Mouse (Mus musculus) T-helper 2 cell (primary cell): ENCODE results near the gene Brd3.

Source experiments
- in situ Hi-C: fragments of 300-600 bp; cut with MboI, MseI; formaldehyde crosslinking; loops from one replicate; pipeline ENCODE4 v1.15.1; 2025; ENCODE audit warnings: high pct_unique_total_duplicates

Gene Brd3

DNA sequence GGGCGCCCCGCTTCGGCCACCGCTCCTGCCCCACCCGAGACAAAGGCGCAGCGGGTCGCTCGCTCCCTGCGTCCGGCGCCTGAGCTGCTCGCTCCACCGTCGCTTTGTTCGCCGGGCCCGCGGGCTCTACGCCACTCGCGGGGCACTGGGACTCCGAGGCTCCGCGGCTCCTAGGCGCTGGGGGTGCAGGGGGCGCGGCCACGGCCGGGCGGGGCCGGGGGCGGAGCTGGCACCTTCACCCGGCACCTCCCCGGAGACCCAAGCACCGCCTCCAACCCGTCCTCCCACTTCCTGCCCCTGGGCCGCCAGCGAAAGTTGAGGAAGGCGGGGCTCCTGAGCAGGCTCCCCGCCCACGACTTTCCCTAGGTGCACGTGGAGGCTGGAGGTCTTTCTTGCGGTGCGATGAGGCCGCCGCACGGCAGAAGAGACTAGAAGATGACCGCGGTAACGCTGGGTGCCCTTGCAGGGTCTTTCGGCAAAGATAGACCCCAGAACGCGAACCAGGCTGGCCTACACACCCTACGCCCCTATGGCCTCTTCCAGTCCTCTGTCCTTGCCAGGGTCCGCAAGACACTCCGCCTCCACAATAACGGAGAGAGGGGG lies 80.5 kb downstream of the Brd3 start, which contains the start of gene Vav2:
Gene Vav2 (minus strand): TSS at position 179 of the 603 bp plus-strand sequence.
- in situ Hi-C loops, result loop anchor here (5.0 kb wide), 1 partner anchor 140 kb away; no protein-coding TSS in a partner anchor

- in situ Hi-C loops, result loop anchor here (5.0 kb wide), 1 partner anchor 139 kb away; no protein-coding TSS in a partner anchor
These were observed 81.0 kb downstream of the Brd3 start for GRCm38 (mm10) chr2:27426406-27426854.

DNA sequence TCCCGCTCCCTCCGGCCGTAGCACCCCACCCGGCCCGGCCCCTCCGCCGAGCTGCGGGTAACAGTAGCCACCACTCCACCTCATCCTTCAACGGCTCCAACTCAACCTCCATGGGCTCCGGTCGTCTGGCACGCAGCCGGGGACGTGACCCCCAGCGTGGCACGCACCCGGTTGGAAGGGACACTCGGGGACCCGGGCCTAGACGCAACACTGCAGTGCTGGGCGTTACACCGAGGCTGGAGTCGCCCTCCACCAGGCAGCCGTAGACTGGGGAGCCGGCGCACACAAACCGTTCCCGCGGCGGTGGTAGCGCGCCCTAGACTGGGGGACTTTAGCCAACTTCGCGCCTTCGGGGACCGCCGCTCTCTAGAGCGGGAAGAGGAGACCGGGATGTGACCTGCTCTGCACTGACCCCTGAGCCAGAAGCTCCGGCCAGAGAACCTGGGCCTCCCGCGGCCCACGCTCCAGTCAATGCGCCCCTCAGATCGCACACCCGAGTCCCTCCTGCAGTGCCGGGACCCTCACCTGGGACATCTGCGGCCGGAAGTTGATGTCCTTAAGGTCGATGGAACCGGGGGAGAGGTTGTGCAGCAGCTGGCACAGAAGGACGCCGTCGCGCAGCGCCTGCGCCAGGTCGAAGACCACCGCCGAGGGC lies 81.6 kb downstream of the Brd3 start:
- in situ Hi-C loops, result loop anchor here (5.0 kb wide), 1 partner anchor 139 kb away; no protein-coding TSS in a partner anchor

DNA sequence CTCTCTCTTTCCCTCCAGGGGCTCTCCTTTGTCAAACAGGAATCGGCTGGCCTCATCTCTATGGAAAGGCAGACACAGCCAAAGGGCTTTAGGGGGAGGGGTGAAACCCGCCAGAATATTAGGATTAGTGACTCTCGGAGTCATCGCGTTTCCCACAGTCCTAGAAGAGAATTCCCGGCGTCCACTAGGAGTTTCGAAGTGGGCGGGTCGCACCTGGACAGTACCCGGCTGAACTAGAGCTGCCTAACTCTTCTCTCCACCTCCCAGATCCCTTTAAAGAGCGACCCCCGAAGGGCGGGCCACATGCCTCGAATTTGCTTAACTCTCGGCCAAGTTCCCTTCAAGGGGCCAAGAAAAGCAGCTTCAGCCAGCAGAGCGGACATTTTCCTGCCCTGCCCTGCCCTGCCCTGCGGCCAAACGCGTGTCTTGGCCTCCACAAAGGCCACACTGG lies 82.3 kb downstream of the Brd3 start:
- in situ Hi-C loops, result loop anchor here (5.0 kb wide), 1 partner anchor 138 kb away; no protein-coding TSS in a partner anchor

DNA sequence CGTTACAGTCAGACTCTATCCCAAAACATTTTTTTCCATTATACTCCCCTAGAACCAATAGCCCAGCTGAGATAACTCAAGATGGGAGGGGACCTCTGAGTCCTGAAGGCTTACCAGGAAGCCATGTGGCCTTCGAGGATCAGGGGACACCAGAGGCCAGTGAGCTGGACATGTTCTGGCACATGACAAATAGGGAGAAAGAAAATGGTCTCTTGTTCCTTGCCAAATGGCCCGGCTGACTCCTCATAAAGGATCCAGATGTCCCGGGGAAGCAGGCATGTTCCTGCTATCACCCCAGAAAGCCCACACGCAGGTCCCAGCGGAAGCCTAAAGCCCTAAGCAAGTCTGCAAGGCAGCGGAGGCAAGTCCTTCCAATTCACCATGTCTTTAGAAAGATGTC lies 83.9 kb downstream of the Brd3 start:
- in situ Hi-C loops, result no loop called here

DNA sequence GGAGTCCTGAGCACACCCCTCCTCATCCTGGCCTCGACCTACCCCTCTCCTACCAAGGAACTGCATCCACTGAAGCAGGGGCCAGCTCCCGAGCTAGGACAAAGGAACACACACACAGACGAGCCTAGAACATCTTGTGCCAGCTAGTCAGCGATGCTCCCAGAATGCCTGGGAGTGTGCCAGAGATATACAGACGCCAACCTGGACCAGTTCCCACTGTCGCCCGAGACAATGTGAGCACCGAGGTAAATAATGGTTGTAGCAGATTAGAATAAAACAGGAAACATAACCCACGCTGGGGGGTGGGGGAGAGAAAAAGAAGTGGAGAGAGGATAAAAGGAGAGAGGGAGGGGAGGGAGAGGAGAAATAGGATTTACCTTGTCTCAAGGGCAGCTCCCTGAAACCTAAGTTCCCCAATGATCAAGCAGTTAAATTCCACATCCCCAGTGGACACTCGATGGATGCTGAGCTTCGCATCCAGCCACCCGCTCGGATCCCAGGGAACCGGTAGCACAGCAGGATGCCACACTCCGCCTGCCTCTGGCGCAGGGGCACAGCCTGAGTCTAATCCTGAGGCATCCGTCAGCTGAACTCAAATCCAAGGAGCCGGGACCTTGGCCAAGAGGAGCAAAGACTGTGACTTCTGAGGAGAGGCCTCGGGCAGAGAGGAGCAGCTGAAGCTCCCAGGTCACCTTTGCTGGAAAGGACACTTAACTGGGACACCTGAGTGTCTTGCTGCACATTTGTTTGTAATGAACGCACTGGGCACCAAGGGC lies 86.0 kb downstream of the Brd3 start:
- in situ Hi-C loops, result no loop called here

- in situ Hi-C loops, result no loop called here
These were observed 88.8 kb downstream of the Brd3 start for GRCm38 (mm10) chr2:27418577-27419070.

GRCm38 (mm10) chr2:27417648-27418153 lies 89.8 kb downstream of the Brd3 start:
- in situ Hi-C loops, result no loop called here

- in situ Hi-C loops, result no loop called here
These were observed 91.0 kb downstream of the Brd3 start for GRCm38 (mm10) chr2:27416425-27416824.

DNA sequence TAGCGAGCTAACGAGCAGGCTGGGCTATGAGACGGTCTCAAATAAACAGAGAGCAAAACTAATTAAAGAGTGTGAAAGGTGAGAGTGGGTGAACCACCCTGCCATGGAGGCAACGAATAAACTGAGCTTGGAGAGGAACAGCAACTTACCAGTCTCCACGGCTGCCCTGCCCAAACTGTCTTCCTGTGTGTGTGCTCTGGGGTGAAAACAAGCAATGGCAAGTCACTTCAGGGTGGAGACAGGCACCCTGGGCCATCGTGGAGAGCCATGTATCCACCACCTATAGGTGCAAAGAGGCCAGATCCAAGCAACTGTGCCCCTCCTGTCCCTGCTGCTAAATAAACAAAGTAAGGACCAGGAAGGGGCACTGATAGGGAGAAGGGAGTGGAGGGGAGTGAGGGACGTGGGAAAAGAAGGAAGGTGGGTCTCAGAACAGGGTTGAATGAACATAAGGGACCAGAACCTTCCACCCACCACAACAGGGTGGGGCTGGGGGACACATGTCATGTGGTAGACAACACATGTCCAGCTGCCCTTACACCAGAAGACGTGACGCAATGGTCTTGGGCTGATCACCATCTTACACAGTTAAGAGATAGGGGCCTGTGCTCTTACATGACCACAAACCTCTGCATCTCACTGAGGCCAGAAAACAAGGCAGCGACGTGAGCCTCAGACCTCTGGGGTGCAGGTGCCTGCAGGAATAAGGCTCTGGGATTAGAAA lies 92.2 kb downstream of the Brd3 start:
- in situ Hi-C loops, result no loop called here

DNA sequence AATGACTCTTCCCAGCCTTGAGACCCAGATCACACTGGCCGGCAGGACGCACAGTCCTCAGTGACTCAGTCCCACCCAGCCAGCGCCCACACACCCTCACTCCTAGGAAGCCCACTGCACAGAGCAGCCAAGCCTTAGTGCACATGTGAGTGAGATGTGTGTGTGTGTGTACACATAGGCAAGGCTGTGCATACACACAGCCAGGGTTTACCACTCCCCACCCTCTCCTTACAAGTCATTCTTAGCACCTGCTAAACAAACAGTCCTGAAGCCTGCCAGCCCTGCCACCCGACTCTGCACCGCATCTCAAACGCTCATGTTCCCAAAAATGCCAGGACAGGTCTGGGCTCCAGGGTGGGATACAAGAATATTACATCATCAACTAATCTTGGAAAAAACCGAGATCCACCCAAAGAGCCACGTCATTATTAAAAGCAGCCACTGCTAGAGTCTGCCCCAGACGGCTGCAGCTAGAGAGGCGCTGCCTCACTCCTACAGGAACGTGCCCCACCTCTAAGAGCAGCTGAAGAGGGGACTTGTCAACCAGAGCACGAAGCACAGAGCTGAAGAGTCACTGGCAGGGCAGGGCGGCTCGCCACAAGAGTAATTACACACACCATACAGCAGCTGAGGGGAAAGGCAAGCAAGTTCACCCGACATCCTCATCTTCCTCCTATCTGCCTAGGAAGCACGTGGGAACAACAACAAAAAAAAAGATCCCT lies 93.4 kb downstream of the Brd3 start:
- in situ Hi-C loops, result no loop called here

- in situ Hi-C loops, result no loop called here
These were observed 93.9 kb downstream of the Brd3 start for GRCm38 (mm10) chr2:27413582-27413935.

DNA sequence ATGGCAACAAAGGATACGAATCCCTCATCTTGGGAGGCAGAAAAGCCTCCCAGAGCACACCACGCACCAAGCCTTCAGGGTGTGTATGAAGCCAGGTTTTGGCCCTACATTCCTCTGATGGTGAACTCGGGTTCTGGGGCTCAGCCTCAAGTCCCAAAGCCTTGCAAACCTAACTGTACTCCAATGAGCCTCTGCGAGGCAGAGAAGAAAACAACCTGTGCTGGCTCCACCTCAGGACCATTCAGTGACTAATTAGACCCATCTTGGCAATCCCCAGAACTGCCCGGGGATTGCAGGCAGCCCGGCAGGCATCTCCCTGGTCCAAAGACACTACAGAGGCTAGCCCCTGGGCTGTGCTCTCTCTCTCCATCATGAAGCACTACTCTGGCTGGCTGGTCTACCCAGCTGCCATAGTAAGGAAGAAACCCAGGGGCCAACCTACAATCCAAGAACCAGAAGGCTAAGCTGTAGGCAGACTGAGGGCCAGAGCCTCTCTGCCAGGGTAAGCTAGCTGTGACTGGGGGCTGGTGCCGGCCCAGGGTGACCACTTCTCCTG lies 95.1 kb downstream of the Brd3 start:
- in situ Hi-C loops, result no loop called here

- in situ Hi-C loops, result no loop called here
These were observed 95.7 kb downstream of the Brd3 start for GRCm38 (mm10) chr2:27411688-27412174.

DNA sequence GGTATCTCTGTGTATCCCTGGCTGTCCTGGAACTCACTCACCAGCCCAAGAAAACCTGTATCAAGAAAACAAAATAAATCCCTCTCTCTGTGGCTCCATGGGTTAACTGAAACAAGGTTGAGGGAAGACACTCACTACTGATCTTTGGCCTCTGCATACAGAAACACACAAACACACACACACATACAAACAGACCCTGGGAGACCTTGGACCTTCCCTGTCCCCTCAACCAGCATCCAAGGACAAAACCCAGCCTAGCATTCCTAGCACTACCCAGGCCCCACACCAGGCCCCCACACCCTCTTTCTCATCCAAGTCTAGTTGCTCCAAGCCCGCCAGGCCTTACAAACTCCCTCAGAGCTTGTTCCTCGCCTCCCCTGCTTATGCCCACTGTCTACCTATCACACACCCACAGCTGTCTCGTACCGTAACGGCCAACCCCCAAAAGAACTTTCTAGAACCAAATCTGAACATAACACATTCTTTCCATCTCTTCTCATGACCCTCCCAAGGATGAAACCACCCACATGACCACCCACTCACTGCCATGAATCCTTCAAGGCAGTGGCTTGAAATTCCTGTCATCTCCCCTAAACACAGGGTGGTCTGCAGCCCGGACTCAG lies 96.8 kb downstream of the Brd3 start:
- in situ Hi-C loops, result no loop called here

- in situ Hi-C loops, result no loop called here
These were observed 99.3 kb downstream of the Brd3 start for GRCm38 (mm10) chr2:27408194-27408593.

DNA sequence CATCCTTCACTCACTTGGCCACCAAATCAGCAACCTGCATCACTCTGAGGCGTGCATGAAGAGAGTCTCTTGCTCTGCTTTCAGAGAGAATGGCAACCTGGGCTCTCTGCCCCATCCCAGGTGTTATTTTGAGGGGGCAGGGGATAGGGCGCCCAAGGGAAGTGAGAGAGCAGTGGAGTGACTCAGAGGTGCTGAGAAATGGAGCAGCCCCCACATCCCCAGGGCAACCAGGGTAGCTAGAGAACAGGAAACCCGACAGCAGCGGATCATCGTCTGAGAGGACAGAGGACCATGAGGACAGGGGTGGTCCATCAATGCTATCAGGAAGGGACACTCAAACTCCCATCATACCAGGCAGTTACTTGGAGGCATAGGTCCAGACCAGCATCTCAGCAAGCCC lies 100.5 kb downstream of the Brd3 start:
- in situ Hi-C loops, result no loop called here

DNA sequence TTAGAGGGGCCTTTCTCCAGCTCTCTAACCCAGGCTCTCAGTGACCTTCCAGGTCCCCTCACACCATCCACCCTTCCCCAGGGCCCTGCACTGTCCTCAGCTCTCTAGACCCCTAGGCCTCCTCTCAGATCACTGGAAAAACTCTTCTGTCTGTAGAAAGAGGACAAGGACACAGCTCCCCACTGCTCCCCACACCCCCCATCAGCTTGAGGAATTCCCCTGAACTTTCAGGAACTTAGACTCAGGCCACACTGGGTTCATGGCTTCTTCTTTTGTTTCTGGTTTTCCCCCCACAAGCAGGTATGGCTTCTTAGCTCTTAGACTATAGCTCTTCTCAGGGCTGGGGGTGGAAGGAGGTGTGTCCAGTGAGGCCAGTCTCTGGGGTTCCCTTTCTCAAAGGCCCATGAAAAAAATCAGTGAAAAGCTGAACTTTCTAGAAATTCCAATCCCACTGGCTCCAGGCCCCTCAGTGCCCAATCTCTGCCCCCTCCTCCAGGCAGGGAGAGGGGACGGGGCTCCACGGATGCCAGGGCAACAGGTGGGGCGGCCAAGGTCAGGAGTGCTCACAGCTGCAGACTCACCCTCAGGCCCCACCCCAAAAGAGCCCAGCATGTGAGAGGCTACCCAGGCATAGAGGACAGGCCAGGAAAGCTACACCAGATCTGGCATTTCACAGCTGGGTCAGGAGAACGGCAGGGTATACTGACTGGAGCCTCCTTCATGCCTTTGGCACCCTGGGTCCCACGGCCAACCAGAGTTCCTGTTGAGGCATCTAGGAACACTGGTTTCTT lies 102.2 kb downstream of the Brd3 start:
- in situ Hi-C loops, result no loop called here
